Mouse (Mus musculus) liver, postnatal 0 days (tissue): Measurements from ENCODE around the gene Ctbs.

ENCODE experiments used
- CTCF ChIP-seq: sonication (generic); IDR thresholded peaks from 2 replicates; pipeline ENCODE4 v1.5.1; 2016; ENCODE audit warnings: antibody characterized with exemption, low read depth
- EP300 ChIP-seq: IDR thresholded peaks from 2 replicates; pipeline ENCODE4 v1.6.1; 2016; ENCODE audit warnings: antibody characterized with exemption, low read depth, mild to moderate bottlenecking

DNA sequence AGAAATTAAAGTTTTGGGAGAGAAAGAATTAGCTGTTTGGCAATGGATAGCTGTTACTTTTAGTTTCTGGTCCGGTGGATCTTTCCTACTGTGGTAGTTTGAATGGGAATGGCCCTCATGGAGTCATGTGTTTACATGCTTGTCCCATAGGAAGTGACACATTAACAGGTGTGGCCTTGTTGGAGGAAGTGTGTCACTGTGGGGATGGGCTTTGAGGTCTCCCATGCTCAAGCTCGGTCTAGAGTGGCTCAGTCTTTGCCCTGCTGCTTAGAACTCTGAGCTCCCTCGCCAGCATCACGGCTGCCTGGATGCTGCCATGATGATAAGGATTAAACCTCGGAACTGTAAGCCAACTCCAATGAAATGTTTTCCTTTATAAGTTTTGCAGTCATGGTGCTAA is 1.8 kb downstream of the Ctbs start:
- TF ChIP-seq CTCF (no peak), EP300 (no peak)
